Mouse (Mus musculus) liver, embryonic 11.5 days (tissue): ENCODE data around the gene Spred3. TPM values are rescaled to one million over a fixed set of nuclear protein-coding genes. Genes with fewer than 3 reads are reported as not detected.

Experiments
- polyA plus RNA-seq: library from polyadenylated mRNA; unstranded; fragments of >200 nt; fragmentation: Nextera tagmentation; extraction: Ambion mirVana; gene quantifications from 2 replicates; pipeline ENCODE4 v1.2.1, GENCODE M21; 2014

Spred3 gene
- polyA plus RNA-seq, 1 experiment from 2014 or later: 1.0 TPM

Other genes starting within 250 kb of the Spred3 start
- 191 and 209 TPM in 2 replicates for gene Actn4, start 208.1 kb downstream of the Spred3 start, polyA plus RNA-seq
- 421 and 425 TPM in 2 replicates for gene Eif3k, start 188.5 kb downstream of the Spred3 start, polyA plus RNA-seq
- 50.7 and 53.2 TPM in 2 replicates for gene Map4k1, start 188.4 kb downstream of the Spred3 start, polyA plus RNA-seq
- 0.52 and 0.71 TPM in 2 replicates for gene Ryr1, start 45.2 kb downstream of the Spred3 start, polyA plus RNA-seq
- gene Rasgrp4, start 35.6 kb downstream of the Spred3 start, polyA plus RNA-seq: 0.57 and 0.62 TPM in 2 replicates
- gene Fam98c, start 14.2 kb downstream of the Spred3 start, polyA plus RNA-seq: 16.7 and 17.3 TPM in 2 replicates
- gene Ggn, start 201 bp downstream of the Spred3 start, polyA plus RNA-seq: 0.37 and 0.47 TPM in 2 replicates
- gene Psmd8, start 10.3 kb upstream of the Spred3 start, polyA plus RNA-seq: 231 and 235 TPM in 2 replicates
- gene Catsperg1, start 43.6 kb upstream of the Spred3 start, polyA plus RNA-seq: 0.31 and 0.64 TPM in 2 replicates
- gene Kcnk6, start 62.1 kb upstream of the Spred3 start, polyA plus RNA-seq: 2.0 and 2.6 TPM in 2 replicates
- gene Yif1b, start 67.9 kb upstream of the Spred3 start, polyA plus RNA-seq: 95.7 and 101 TPM in 2 replicates
- 3.2 and 4.4 TPM in 2 replicates for gene 2200002D01Rik, start 78.1 kb upstream of the Spred3 start, polyA plus RNA-seq
- gene Spint2, start 111.5 kb upstream of the Spred3 start, polyA plus RNA-seq: 51.6 and 53.7 TPM in 2 replicates
- gene Ppp1r14a, start 118.9 kb upstream of the Spred3 start, polyA plus RNA-seq: 6.0 and 6.9 TPM in 2 replicates
- gene Dpf1, start 133.5 kb upstream of the Spred3 start, polyA plus RNA-seq: 6.1 and 7.5 TPM in 2 replicates